Mouse (Mus musculus) myocyte (in vitro differentiated cells): Measurements from ENCODE around the gene Golga5. TPM values are rescaled to one million over a fixed set of nuclear protein-coding genes. Genes with fewer than 3 reads are reported as not detected.

ENCODE experiments used
- H3K27me3 ChIP-seq: one replicate; pipeline ENCODE4 v1.6.1; 2011; ENCODE audit not compliant: control insufficient read depth, insufficient read depth, insufficient read length
- H3K36me3 ChIP-seq: one replicate; pipeline ENCODE4 v1.6.1; 2011; ENCODE audit not compliant: control insufficient read depth, insufficient read depth
- H3K4me2 ChIP-seq: one replicate; pipeline ENCODE4 v1.6.1; 2011; ENCODE audit warnings: low read depth, control low read depth
- H3K4me3 ChIP-seq: one replicate; pipeline ENCODE4 v1.5.1; 2011; ENCODE audit warnings: mild to moderate bottlenecking, control low read depth, moderate library complexity
- H3K79me2 ChIP-seq: one replicate; pipeline ENCODE4 v1.6.1; 2011; ENCODE audit not compliant: control insufficient read depth, insufficient read depth
- H3ac ChIP-seq: one replicate; pipeline ENCODE4 v1.6.1; 2011; ENCODE audit not compliant: control insufficient read depth, insufficient read length
- CEBPB ChIP-seq: IDR thresholded peaks from 2 replicates; pipeline ENCODE4 v1.6.1; 2011; ENCODE audit warnings: mild to moderate bottlenecking, moderate library complexity; ENCODE audit not compliant: poor library complexity, insufficient read depth, severe bottlenecking
- E2F4 ChIP-seq: IDR thresholded peaks from one replicate; pipeline ENCODE4 v1.6.1; 2011; ENCODE audit warnings: mild to moderate bottlenecking, control low read depth, moderate library complexity; ENCODE audit not compliant: insufficient read depth
- MAX ChIP-seq: IDR thresholded peaks from one replicate; pipeline ENCODE4 v1.6.1; 2011; ENCODE audit warnings: low read depth, mild to moderate bottlenecking, control low read depth
- MYOD1 ChIP-seq, 3 experiments: IDR thresholded peaks; one replicate each; pipeline ENCODE4 v1.6.1; 2011; ENCODE audit warnings: control low read depth in 2 of 3, low read depth in 2 of 3, mild to moderate bottlenecking in 2 of 3, moderate library complexity in 1 of 3; ENCODE audit not compliant: insufficient read length in 2 of 3, control insufficient read depth in 1 of 3
- MYOG ChIP-seq, 3 experiments: IDR thresholded peaks; one replicate each; pipeline ENCODE4 v1.6.1; 2011; ENCODE audit warnings: control low read depth in 2 of 3, low read depth in 2 of 3, mild to moderate bottlenecking in 2 of 3; ENCODE audit not compliant: insufficient read length in 2 of 3, control insufficient read depth in 1 of 3, insufficient read depth in 1 of 3
- POLR2A ChIP-seq: IDR thresholded peaks from one replicate; pipeline ENCODE4 v1.6.1; 2011; ENCODE audit warnings: low read depth, mild to moderate bottlenecking, control low read depth, moderate library complexity; ENCODE audit not compliant: insufficient read length
- POLR2AphosphoS2 ChIP-seq: IDR thresholded peaks from one replicate; pipeline ENCODE4 v1.6.1; 2011; ENCODE audit warnings: low read depth, control low read depth; ENCODE audit not compliant: insufficient read length
- REST ChIP-seq: IDR thresholded peaks from one replicate; pipeline ENCODE4 v1.6.1; 2011; ENCODE audit warnings: mild to moderate bottlenecking, control low read depth, moderate library complexity; ENCODE audit not compliant: insufficient read depth, insufficient read length
- SRF ChIP-seq: IDR thresholded peaks from one replicate; pipeline ENCODE4 v1.6.1; 2011; ENCODE audit warnings: low read depth; ENCODE audit not compliant: control insufficient read depth, insufficient read length
- TCF12 ChIP-seq: IDR thresholded peaks from one replicate; pipeline ENCODE4 v1.6.1; 2011; ENCODE audit warnings: mild to moderate bottlenecking, control low read depth; ENCODE audit not compliant: poor library complexity, insufficient read depth, severe bottlenecking
- TCF3 ChIP-seq: IDR thresholded peaks from one replicate; pipeline ENCODE4 v1.6.1; 2011; ENCODE audit warnings: low read depth, control low read depth; ENCODE audit not compliant: insufficient read length
- USF1 ChIP-seq: IDR thresholded peaks from one replicate; pipeline ENCODE4 v1.6.1; 2011; ENCODE audit warnings: low read depth, mild to moderate bottlenecking, control low read depth, moderate library complexity
- polyA plus RNA-seq: library from polyadenylated mRNA; unstranded; fragments of >200 nt; fragmentation: generic; extraction: Trizol; gene quantifications from one replicate; pipeline ENCODE4 v1.2.1, GENCODE M21; 2012; ENCODE audit warnings: missing spikeins

Gene Golga5
- polyA plus RNA-seq: 13.2 TPM

GRCm38 (mm10) chr12:102468894-102469764, at the start of gene Golga5:
TSS of gene Golga5 (plus strand) at chr12:102469135.
- Histone ChIP-seq H3K36me3 (peaks cover 15% of the 10 kb centered on the region), H3ac (peak within 1 kb of the TSS; percentile 52), H3K27me3 (no peaks in the 10 kb centered on the region), H3K4me2 (peak within 1 kb of the TSS; percentile 71), H3K4me3 (peak within 1 kb of the TSS; percentile 56), H3K79me2 (peaks cover 13% of the 10 kb centered on the region)
- TF ChIP-seq MAX (no peak), POLR2A (peak; percentile 91), MYOD1 (IDR thresholded peaks at IDR 0.05; ENCODE audit: control insufficient read depth in 1 of 3, insufficient read length in 2 of 3, low read depth in 2 of 3) (peak in 1 of 3 experiments; percentile 9), TCF12 (no peak), CEBPB (no peak), E2F4 (no peak), SRF (no peak), MYOG (IDR thresholded peaks at IDR 0.05; ENCODE audit: control insufficient read depth in 1 of 3, insufficient read depth in 1 of 3, insufficient read length in 2 of 3, low read depth in 2 of 3) (peak in 1 of 3 experiments; percentile 19), POLR2AphosphoS2 (peak; percentile 87), REST (no peak), TCF3 (no peak), USF1 (no peak)

- H3K27me3 ChIP-seq: no peaks in the 10 kb centered on the region
- peaks cover 3% of the 10 kb centered on the region for H3K36me3 ChIP-seq
- no peak overlapping the region for H3K4me3 ChIP-seq
- H3ac ChIP-seq: no peak overlapping the region
- TF ChIP-seq REST (no peak), CEBPB (no peak), E2F4 (no peak), MYOD1 (IDR thresholded peaks at IDR 0.05; ENCODE audit: control insufficient read depth in 1 of 3, insufficient read length in 2 of 3, low read depth in 2 of 3) (no peak), POLR2A (no peak), MAX (no peak), POLR2AphosphoS2 (no peak), MYOG (IDR thresholded peaks at IDR 0.05; ENCODE audit: control insufficient read depth in 1 of 3, insufficient read depth in 1 of 3, insufficient read length in 2 of 3, low read depth in 2 of 3) (no peak), TCF3 (no peak), SRF (no peak)
- H3K79me2 ChIP-seq: peaks cover 5% of the 10 kb centered on the region
- peak overlapping the region; percentile 39 for H3K4me2 ChIP-seq
Measured at GRCm38 (mm10) chr12:102419544-102419943, 49.4 kb upstream of the Golga5 start.

DNA sequence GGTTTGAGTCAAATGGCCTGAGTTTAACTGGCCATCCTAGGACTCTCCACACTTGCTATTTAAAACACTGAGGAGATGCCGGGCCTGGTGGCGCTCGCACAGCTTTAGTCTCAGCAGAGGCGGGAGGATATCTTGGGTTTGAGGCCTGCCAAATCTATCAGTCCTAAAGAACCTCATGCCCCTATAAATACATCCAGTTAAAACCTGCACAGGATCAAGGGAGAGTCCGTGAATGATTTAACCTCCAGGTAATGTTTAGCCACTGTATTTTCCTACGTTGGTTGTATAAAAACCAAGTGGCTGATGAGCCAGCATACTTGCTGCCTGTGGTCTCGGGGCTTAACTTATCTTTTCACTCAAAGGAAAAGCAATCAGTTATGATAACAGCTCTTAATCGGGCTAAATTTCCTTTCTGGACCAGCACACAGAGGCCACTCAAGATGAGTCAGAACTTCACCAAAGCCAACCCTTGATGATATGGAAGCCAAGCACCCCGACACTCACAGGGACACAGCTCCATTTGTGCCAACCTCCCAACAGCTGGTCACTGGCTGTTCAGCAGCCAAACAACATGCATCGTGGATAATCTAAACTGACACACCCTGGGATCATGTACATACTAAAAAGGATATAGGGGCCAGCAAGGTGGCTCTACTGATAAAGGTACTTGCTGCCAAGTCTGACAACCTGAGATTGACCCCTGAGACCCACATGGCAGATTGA, 48.6 kb upstream of the Golga5 start:
- TF ChIP-seq MYOG (IDR thresholded peaks at IDR 0.05; ENCODE audit: control insufficient read depth in 1 of 3, insufficient read depth in 1 of 3, insufficient read length in 2 of 3, low read depth in 2 of 3): peak; percentile 41 to 85 (median 46)
- TF ChIP-seq MYOD1 (IDR thresholded peaks at IDR 0.05; ENCODE audit: control insufficient read depth in 1 of 3, insufficient read length in 2 of 3, low read depth in 2 of 3): peak in 2 of 3 experiments; percentile 51 to 83
- no peak for TF ChIP-seq E2F4
- no peak overlapping the region for H3ac ChIP-seq
- H3K4me3 ChIP-seq: no peak overlapping the region
- H3K27me3 ChIP-seq: no peaks in the 10 kb centered on the region
- H3K79me2 ChIP-seq: peaks cover 5% of the 10 kb centered on the region
- peak overlapping the region; percentile 39 for H3K4me2 ChIP-seq
- H3K36me3 ChIP-seq: peaks cover 3% of the 10 kb centered on the region

DNA sequence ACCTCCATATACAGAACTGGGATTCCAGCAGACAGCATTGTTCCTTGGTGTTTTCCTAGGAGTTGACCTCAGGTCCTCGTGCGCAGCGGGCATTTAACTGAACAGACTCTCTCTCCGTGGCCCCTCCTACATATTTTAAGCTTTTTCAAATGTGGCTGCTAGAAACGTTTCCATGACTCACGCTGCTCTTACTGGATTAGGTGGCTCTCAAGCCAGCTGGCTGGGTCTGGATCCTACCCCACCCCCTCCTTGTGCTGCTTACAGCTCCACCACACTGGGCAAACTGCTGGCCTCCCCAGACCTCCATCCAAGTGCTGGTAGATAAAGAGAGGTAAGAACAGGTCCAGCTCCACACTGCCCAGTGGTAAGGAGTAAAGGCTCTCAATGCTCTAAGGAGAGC, 46.9 kb upstream of the Golga5 start:
- H3K4me2 ChIP-seq: peak overlapping the region; percentile 73
- TF ChIP-seq TCF12: peak; percentile 30
- TF ChIP-seq E2F4: no peak
- peak in 1 of 3 experiments; percentile 76 for TF ChIP-seq MYOG (IDR thresholded peaks at IDR 0.05; ENCODE audit: control insufficient read depth in 1 of 3, insufficient read depth in 1 of 3, insufficient read length in 2 of 3, low read depth in 2 of 3)
- TF ChIP-seq CEBPB: no peak
- no peak for TF ChIP-seq SRF
- TF ChIP-seq TCF3: no peak
- TF ChIP-seq MAX: peak; percentile 39
- no peak for TF ChIP-seq POLR2AphosphoS2
- peak in 2 of 3 experiments; percentile 41 to 78 for TF ChIP-seq MYOD1 (IDR thresholded peaks at IDR 0.05; ENCODE audit: control insufficient read depth in 1 of 3, insufficient read length in 2 of 3, low read depth in 2 of 3)

More for the DNA sequence above, 46.9 kb upstream of the Golga5 start:
- Histone ChIP-seq H3K27me3 (no peaks in the 10 kb centered on the region), H3ac (no peak overlapping the region), H3K79me2 (peaks cover 5% of the 10 kb centered on the region), H3K36me3 (peaks cover 3% of the 10 kb centered on the region), H3K4me3 (no peak overlapping the region)
